In the genomic region with DNA sequence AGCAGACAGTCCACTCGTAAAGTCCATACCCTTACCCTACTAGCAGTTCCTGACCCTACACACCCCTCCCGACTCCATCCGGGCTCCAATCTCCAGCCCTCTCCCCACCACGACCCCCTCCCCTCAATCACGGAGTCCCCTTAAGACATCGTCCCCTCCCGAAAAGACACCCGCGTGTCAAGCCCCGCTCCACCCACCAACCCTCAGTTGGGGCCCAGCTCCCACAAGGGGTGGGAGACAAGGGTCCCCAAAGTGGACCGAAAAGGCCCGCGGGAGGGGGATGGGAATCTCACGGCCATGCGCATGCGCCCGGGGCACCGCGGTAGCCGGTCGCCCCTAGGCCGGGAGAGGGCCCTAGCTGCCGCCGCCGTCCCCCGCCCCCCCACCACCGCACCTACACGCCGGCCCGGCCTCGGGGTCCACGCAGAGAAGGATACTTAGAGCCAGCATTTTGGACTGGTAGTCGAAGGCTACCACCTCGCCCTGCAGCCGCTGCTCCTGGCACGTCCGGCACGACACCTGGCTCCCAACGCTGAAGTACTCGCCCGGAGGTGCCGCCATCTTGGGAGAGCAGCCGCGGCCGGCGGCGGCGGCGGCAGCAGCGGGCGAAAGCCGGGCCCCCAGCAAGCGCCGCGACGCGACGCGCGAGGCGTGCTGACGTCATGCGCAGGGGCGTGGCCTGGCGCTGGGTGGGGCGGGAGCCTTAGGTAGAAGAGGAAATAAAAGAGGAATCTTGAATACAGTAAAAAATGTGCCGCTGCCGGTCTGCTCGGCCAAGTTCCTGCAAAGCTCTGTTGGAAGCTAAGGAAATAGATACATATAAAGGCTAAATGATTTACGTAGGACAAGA, we compare ENCODE assay signal across 8 mouse cellular contexts. TPM values are rescaled to one million over a fixed set of nuclear protein-coding genes. Genes with fewer than 3 reads are reported as not detected.
DNase-seq lines count a peak whose midpoint lies in the region; ATAC-seq lines count a peak whose summit lies in the region.

A gene (minus strand): TSS at position 651 of the 850 bp plus-strand sequence.

- H3K9me3 ChIP-seq in intestine, embryonic 14.5 days (ENCODE audit: control insufficient read depth, low read length): no peaks in the 10 kb centered on the region

- H3K27me3 ChIP-seq in intestine, embryonic 14.5 days (replicated peaks; ENCODE audit: control insufficient read depth, insufficient read depth, low read length): no peaks in the 10 kb centered on the region

- H3K9ac ChIP-seq in intestine, embryonic 14.5 days (ENCODE audit: low read length): peak within 1 kb of the TSS; percentile 91

- peak within 1 kb of the TSS; percentile 81 for H3K4me2 ChIP-seq in intestine, embryonic 14.5 days (ENCODE audit: low read length)

- H3K4me3 ChIP-seq in intestine, embryonic 14.5 days (ENCODE audit: low read depth, low read length): peak within 1 kb of the TSS; percentile 96

- H3K27ac ChIP-seq in intestine, embryonic 14.5 days (ENCODE audit: low read depth): peak within 1 kb of the TSS; percentile 93

- intact Hi-C loops in left cerebral cortex, postnatal 14 days (cut with DNase I): loop anchor here (5.0 kb wide), 1 partner anchor 42 kb away; no protein-coding TSS in a partner anchor

- peak; percentile 96 to 98 for DNase-seq in adrenal gland, adult (ENCODE audit: inconsistent age in 2 of 2, low spot score in 1 of 2)
- DNase-seq in embryo, embryonic 10.5 days (ENCODE audit: low spot score): peak; percentile 94
- DNase-seq in gastrocnemius, postnatal 25 days: peak; percentile 93
- peak; percentile 98 for DNase-seq in intestine, embryonic 14.5 days (ENCODE audit: low spot score)
- peak; percentile 89 to 93 for DNase-seq in left cerebral cortex, postnatal 14 days (ENCODE audit: low spot score in 2 of 2)
- DNase-seq in mesoderm, embryonic 11.5 days (ENCODE audit: low read depth, low spot score): peak; percentile 94
- DNase-seq in right cerebral cortex, postnatal 36 days (ENCODE audit: low spot score in 2 of 2): peak; percentile 82 to 83
- peak; percentile 91 for DNase-seq in yolk sac, embryonic 10.5 days (ENCODE audit: low spot score)

- H3K4me1 ChIP-seq in intestine, embryonic 14.5 days (replicated peaks; ENCODE audit: control insufficient read depth, insufficient read depth, low read length): peaks cover 17% of the 10 kb centered on the region

- peak; percentile 82 for ATAC-seq in intestine, embryonic 14.5 days (replicated peaks; ENCODE audit: low FRiP score, low TSS enrichment, low read depth)

- under 1% methylated on average over 65 of the region's 70 CpGs for WGBS in intestine, embryonic 14.5 days

- peaks cover 25% of the 10 kb centered on the region for H3K36me3 ChIP-seq in intestine, embryonic 14.5 days (ENCODE audit: control insufficient read depth, insufficient read depth, low read length)

RNA-seq across cellular contexts. Expression of the gene that starts here (rescaled TPM):
- 10 to 100 TPM; 79.7 to 84.2 TPM for total RNA-seq in gastrocnemius, postnatal 25 days (2021)
- polyA plus RNA-seq in intestine, embryonic 14.5 days (2014; fragmentation: Nextera tagmentation; extraction: Ambion mirVana): 88.4 and 89.9 TPM in 2 replicates
- total RNA-seq in left cerebral cortex, postnatal 14 days (2021): 10 to 100 TPM; 60.5 to 65.2 TPM

Comparison
In these comparisons a context has a peak if more than half of its experiments do, and no peak if none do; other contexts are left out.
1. Peak in every context shown above with its lines: DNase-seq, ATAC-seq, H3K4me3 ChIP-seq and H3K27ac ChIP-seq.